Mouse (Mus musculus) small intestine, adult 2 months (tissue): Measurements from ENCODE around the gene Tmeff1. TPM values are rescaled to one million over a fixed set of nuclear protein-coding genes. Genes with fewer than 3 reads are reported as not detected.

Source experiments
- H3K27ac ChIP-seq: fragments of 200-500 bp; 2 replicates; pipeline ENCODE4 v1.5.1; 2012; ENCODE audit warnings: low read depth, low read length, control low read depth, inconsistent platforms; ENCODE audit not compliant: insufficient read depth
- H3K27me3 ChIP-seq: fragments of 200-500 bp; 2 replicates; pipeline ENCODE4 v1.6.1; 2012; ENCODE audit warnings: mild to moderate bottlenecking, moderate library complexity, low read length, inconsistent platforms; ENCODE audit not compliant: control insufficient read depth, insufficient read depth
- H3K36me3 ChIP-seq: fragments of 200-500 bp; 2 replicates; pipeline ENCODE4 v1.6.1; 2012; ENCODE audit warnings: mild to moderate bottlenecking, low read length, control low read depth, inconsistent platforms; ENCODE audit not compliant: control insufficient read depth, insufficient read depth
- H3K4me1 ChIP-seq: fragments of 200-500 bp; 2 replicates; pipeline ENCODE4 v1.6.1; 2012; ENCODE audit warnings: low read length, inconsistent platforms, mixed read lengths; ENCODE audit not compliant: control insufficient read depth, insufficient read depth, insufficient read length
- H3K4me3 ChIP-seq: fragments of 200-500 bp; 2 replicates; pipeline ENCODE4 v1.5.1; 2012; ENCODE audit warnings: low read depth, mild to moderate bottlenecking, control low read depth, inconsistent platforms, low read length, moderate library complexity
- CTCF ChIP-seq: fragments of 200-500 bp; IDR thresholded peaks from 2 replicates; pipeline ENCODE4 v1.5.1; 2012; ENCODE audit warnings: low read depth, mild to moderate bottlenecking, control low read depth, inconsistent platforms, low read length, moderate library complexity, mixed read lengths; ENCODE audit not compliant: insufficient replicate concordance, insufficient read length; ENCODE audit errors: extremely low read depth
- POLR2A ChIP-seq: fragments of 200-500 bp; IDR thresholded peaks from 2 replicates; pipeline ENCODE4 v1.6.1; 2012; ENCODE audit warnings: low read depth, mild to moderate bottlenecking, control low read depth, inconsistent platforms, low read length, moderate library complexity
- WGBS: fragments of 180-500 bp; shearing (Covaris S2); methylation state at CpG from one replicate; pipeline ENCODE4 v1.1.7; 2018; 5-methylcytosine and 5-hydroxymethylcytosine counted together
- polyA plus RNA-seq: library from polyadenylated mRNA; depleted of rRNA; stranded (reverse); fragments of >200 nt; gene quantifications from 2 replicates; pipeline ENCODE4 v1.2.3, GENCODE M21; 2012

Gene Tmeff1
- polyA plus RNA-seq, 1 experiment, result 1.9 TPM

- no peaks in the 10 kb centered on the region for H3K27me3 ChIP-seq
- TF ChIP-seq POLR2A (no peak), CTCF (no peak)
- H3K36me3 ChIP-seq, result no peaks in the 10 kb centered on the region
- WGBS, result 97% methylated on average over 17 of the region's 17 CpGs
- H3K4me3 ChIP-seq, result no peak overlapping the region
- no peaks in the 10 kb centered on the region for H3K4me1 ChIP-seq
- H3K27ac ChIP-seq, result no peak overlapping the region
Observed at GRCm38 (mm10) chr4:48639503-48639902, 54.5 kb downstream of the Tmeff1 start.

- 89% methylated on average over 6 of the region's 6 CpGs for WGBS
- Histone ChIP-seq H3K36me3 (no peaks in the 10 kb centered on the region), H3K27me3 (no peaks in the 10 kb centered on the region), H3K4me1 (no peaks in the 10 kb centered on the region), H3K4me3 (no peak overlapping the region), H3K27ac (no peak overlapping the region)
- TF ChIP-seq CTCF, result no peak
- TF ChIP-seq POLR2A, result no peak
Observed at GRCm38 (mm10) chr4:48643801-48644200, 58.8 kb downstream of the Tmeff1 start.

GRCm38 (mm10) chr4:48646143-48646542, 61.2 kb downstream of the Tmeff1 start:
- Histone ChIP-seq H3K27ac (no peak overlapping the region), H3K36me3 (no peaks in the 10 kb centered on the region), H3K4me1 (no peaks in the 10 kb centered on the region), H3K27me3 (no peaks in the 10 kb centered on the region), H3K4me3 (no peak overlapping the region)
- TF ChIP-seq POLR2A (no peak), CTCF (no peak)
- WGBS, result 93% methylated on average over 5 of the region's 5 CpGs

GRCm38 (mm10) chr4:48650617-48651360, 65.8 kb downstream of the Tmeff1 start:
- H3K27me3 ChIP-seq, result no peaks in the 10 kb centered on the region
- TF ChIP-seq CTCF (no peak), POLR2A (no peak)
- no peaks in the 10 kb centered on the region for H3K4me1 ChIP-seq
- H3K36me3 ChIP-seq, result no peaks in the 10 kb centered on the region
- H3K27ac ChIP-seq, result no peak overlapping the region
- no peak overlapping the region for H3K4me3 ChIP-seq
- WGBS, result 86% methylated on average over 10 of the region's 10 CpGs

DNA sequence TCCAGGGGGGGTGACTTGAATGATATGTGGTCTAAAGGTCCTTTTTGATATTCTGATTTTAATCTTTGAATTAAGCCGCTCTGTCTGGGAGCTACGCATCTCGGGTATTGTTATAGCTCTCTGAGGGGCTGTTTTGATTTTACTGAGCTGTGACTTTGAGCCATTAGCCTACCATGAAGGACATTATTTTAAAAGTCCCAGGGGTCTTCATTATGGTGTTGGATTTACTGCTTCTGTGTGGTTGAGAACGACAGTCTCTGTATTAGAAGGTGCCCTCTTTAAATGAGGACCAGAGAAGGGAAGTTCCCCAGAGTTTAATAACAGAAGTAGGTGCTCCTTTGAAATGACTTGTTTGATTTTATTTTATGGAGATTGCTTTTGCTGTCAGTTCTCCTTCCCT, 69.1 kb downstream of the Tmeff1 start:
- WGBS, result 84% methylated on average over 4 of the region's 4 CpGs
- no peaks in the 10 kb centered on the region for H3K27me3 ChIP-seq
- no peaks in the 10 kb centered on the region for H3K4me1 ChIP-seq
- H3K36me3 ChIP-seq, result no peaks in the 10 kb centered on the region
- TF ChIP-seq POLR2A, result no peak
- TF ChIP-seq CTCF, result no peak
- H3K27ac ChIP-seq, result no peak overlapping the region
- no peak overlapping the region for H3K4me3 ChIP-seq

DNA sequence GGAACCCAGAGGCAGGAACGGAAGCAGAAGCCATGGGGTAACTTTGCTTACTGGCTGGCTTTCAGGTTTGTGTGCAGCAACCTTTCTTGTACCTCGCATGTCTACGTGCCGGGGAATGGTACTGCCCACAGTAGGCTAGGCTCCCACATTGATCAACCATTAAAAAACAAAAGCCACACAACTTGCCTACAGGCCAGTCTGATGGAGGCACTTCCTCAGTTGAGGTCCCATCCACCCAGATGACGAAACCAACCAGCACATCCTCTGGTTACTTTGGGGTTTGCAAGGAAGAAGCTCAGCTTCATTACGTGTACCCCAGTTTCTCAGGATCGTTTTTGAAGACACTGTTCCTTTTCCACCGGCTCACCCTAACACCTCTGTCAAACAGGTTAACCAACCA, 71.6 kb downstream of the Tmeff1 start:
- 0 out of 2 replicates have a peak, but pooled peaks cover under 1% of the 10 kb centered on the region for H3K4me1 ChIP-seq
- no peaks in the 10 kb centered on the region for H3K27me3 ChIP-seq
- no peaks in the 10 kb centered on the region for H3K36me3 ChIP-seq
- TF ChIP-seq CTCF, result no peak
- no peak for TF ChIP-seq POLR2A
- H3K4me3 ChIP-seq, result no peak overlapping the region
- no peak overlapping the region for H3K27ac ChIP-seq
- WGBS, result 93% methylated on average over 8 of the region's 8 CpGs

GRCm38 (mm10) chr4:48660144-48660543, 75.2 kb downstream of the Tmeff1 start:
- Histone ChIP-seq H3K4me1 (0 out of 2 replicates have a peak, but pooled peaks cover 2% of the 10 kb centered on the region), H3K36me3 (no peaks in the 10 kb centered on the region), H3K4me3 (no peak overlapping the region), H3K27me3 (no peaks in the 10 kb centered on the region), H3K27ac (no peak overlapping the region)
- no peak for TF ChIP-seq POLR2A
- no peak for TF ChIP-seq CTCF
- 84% methylated on average over 4 of the region's 4 CpGs for WGBS
